Mouse (Mus musculus): ENCODE measurements around the gene Btg2.

GRCm38 (mm10) chr1:134115424-134115823, 36.5 kb upstream of the Btg2 start:
- TF ChIP-seq CTCF (IDR thresholded peaks at IDR 0.05; ENCODE audit: low read depth): no peak
- TF ChIP-seq EP300 (optimal IDR thresholded peaks at IDR 0.05): no peak
